Mouse (Mus musculus): ENCODE measurements around the gene Grik4. TPM values are rescaled to one million over a fixed set of nuclear protein-coding genes. Genes with fewer than 3 reads are reported as not detected.

Gene Grik4
- polyA plus RNA-seq, 1 experiment from 2014 or later = 0.78 TPM

GRCm38 (mm10) chr9:42881040-42881439, 63.3 kb downstream of the Grik4 start:
- ATAC-seq (ENCODE audit: low read depth) = no peak
- H3K9me3 ChIP-seq (ENCODE audit: control insufficient read depth, low read length) = no peaks in the 10 kb centered on the region
- H3K36me3 ChIP-seq (ENCODE audit: control insufficient read depth, insufficient read depth, low read length) = no peaks in the 10 kb centered on the region
- H3K4me1 ChIP-seq (ENCODE audit: control insufficient read depth, insufficient read depth, low read length) = no peaks in the 10 kb centered on the region
- H3K27me3 ChIP-seq (replicated peaks; ENCODE audit: control insufficient read depth, insufficient read depth, low read length) = no peaks in the 10 kb centered on the region
- 75% methylated on average over 8 of the region's 8 CpGs for whole genome bisulfite sequencing
- no peak overlapping the region for H3K4me2 ChIP-seq (ENCODE audit: low read depth, low read length)
- DNase-seq (ENCODE audit: low spot score) = no peak
- no peak overlapping the region for H3K27ac ChIP-seq (replicated peaks; ENCODE audit: low read depth, low read length)
- H3K9ac ChIP-seq (ENCODE audit: low read depth, low read length) = no peak overlapping the region
- H3K4me3 ChIP-seq (ENCODE audit: low read depth, low read length) = no peak overlapping the region

DNA sequence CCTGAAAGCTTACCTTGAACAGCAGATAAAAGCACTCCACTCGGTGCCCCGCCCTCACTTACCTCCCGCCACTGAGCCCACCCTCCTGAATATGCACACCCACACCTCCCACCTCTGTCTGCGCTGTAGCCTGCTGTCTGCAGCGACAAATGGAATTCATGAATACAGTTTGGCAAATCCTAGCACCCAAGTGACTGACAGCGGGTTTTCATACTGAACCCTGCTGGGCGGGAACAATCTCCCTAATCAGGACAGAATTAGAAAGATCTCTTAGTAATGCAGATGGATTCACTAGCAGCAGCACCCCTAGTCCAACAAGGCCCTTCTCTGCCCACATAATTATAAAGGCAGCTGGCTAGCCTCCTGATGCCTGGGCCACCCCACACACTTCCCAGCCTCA, 65.9 kb downstream of the Grik4 start:
- no peak overlapping the region for H3K27ac ChIP-seq (replicated peaks; ENCODE audit: low read depth, low read length)
- no peak overlapping the region for H3K9ac ChIP-seq (ENCODE audit: low read depth, low read length)
- no peaks in the 10 kb centered on the region for H3K27me3 ChIP-seq (replicated peaks; ENCODE audit: control insufficient read depth, insufficient read depth, low read length)
- no peaks in the 10 kb centered on the region for H3K36me3 ChIP-seq (ENCODE audit: control insufficient read depth, insufficient read depth, low read length)
- H3K4me1 ChIP-seq (ENCODE audit: control insufficient read depth, insufficient read depth, low read length) = no peaks in the 10 kb centered on the region
- H3K4me3 ChIP-seq (ENCODE audit: low read depth, low read length) = no peak overlapping the region
- 20% methylated on average over 7 of the region's 7 CpGs for WGBS
- H3K9me3 ChIP-seq (ENCODE audit: control insufficient read depth, low read length) = no peaks in the 10 kb centered on the region
- no peak overlapping the region for H3K4me2 ChIP-seq (ENCODE audit: low read depth, low read length)
- DNase-seq (ENCODE audit: low spot score) = no peak
- no peak for ATAC-seq (ENCODE audit: low read depth)

- 79% methylated on average over 6 of the region's 6 CpGs for WGBS
These were observed 71.4 kb downstream of the Grik4 start for GRCm38 (mm10) chr9:42872885-42873284.

GRCm38 (mm10) chr9:42871681-42872080, 72.6 kb downstream of the Grik4 start:
- DNase-seq (ENCODE audit: low spot score) (no peak), ATAC-seq (ENCODE audit: low read depth) (no peak)
- H3K27ac ChIP-seq (replicated peaks; ENCODE audit: low read depth, low read length) = no peak overlapping the region
- no peak overlapping the region for H3K4me3 ChIP-seq (ENCODE audit: low read depth, low read length)
- WGBS = 80% methylated on average over 4 of the region's 4 CpGs
- no peaks in the 10 kb centered on the region for H3K27me3 ChIP-seq (replicated peaks; ENCODE audit: control insufficient read depth, insufficient read depth, low read length)
- no peaks in the 10 kb centered on the region for H3K36me3 ChIP-seq (ENCODE audit: control insufficient read depth, insufficient read depth, low read length)
- no peaks in the 10 kb centered on the region for H3K9me3 ChIP-seq (ENCODE audit: control insufficient read depth, low read length)
- no peak overlapping the region for H3K9ac ChIP-seq (ENCODE audit: low read depth, low read length)
- no peaks in the 10 kb centered on the region for H3K4me1 ChIP-seq (ENCODE audit: control insufficient read depth, insufficient read depth, low read length)
- H3K4me2 ChIP-seq (ENCODE audit: low read depth, low read length) = no peak overlapping the region

More at GRCm38 (mm10) chr9:42872885-42873284, 71.4 kb downstream of the Grik4 start:
- no peak overlapping the region for H3K9ac ChIP-seq (ENCODE audit: low read depth, low read length)
- H3K36me3 ChIP-seq (ENCODE audit: control insufficient read depth, insufficient read depth, low read length) = no peaks in the 10 kb centered on the region
- H3K27me3 ChIP-seq (replicated peaks; ENCODE audit: control insufficient read depth, insufficient read depth, low read length) = no peaks in the 10 kb centered on the region
- DNase-seq (ENCODE audit: low spot score) (no peak), ATAC-seq (ENCODE audit: low read depth) (no peak; the same call in 1 of the 2 replicates)
- no peak overlapping the region for H3K4me2 ChIP-seq (ENCODE audit: low read depth, low read length)
- H3K4me3 ChIP-seq (ENCODE audit: low read depth, low read length) = no peak overlapping the region
- H3K9me3 ChIP-seq (ENCODE audit: control insufficient read depth, low read length) = no peaks in the 10 kb centered on the region
- H3K27ac ChIP-seq (replicated peaks; ENCODE audit: low read depth, low read length) = no peak overlapping the region
- no peaks in the 10 kb centered on the region for H3K4me1 ChIP-seq (ENCODE audit: control insufficient read depth, insufficient read depth, low read length)

DNA sequence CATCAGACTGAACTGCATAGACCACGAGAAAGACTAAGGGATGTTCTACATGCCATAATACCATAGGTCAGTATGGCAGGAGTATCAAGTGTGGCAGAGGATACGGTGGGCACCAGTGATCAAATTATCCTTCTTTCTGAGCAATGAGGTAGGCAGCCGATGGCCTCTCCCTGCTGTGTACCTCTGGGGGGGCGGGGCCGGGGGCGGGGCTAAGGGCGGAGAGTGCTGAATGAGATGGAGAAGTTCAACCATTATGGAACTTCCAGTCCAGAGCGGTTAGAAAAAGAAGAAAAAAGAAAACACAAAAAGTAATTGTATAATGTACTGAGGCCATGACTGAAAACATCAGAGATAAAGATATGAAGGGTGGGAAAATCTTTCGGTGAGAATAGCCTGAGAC, 74.0 kb downstream of the Grik4 start:
- 70% methylated on average over 9 of the region's 9 CpGs for WGBS
- no peaks in the 10 kb centered on the region for H3K4me1 ChIP-seq (ENCODE audit: control insufficient read depth, insufficient read depth, low read length)
- no peak for ATAC-seq (ENCODE audit: low read depth)
- no peaks in the 10 kb centered on the region for H3K36me3 ChIP-seq (ENCODE audit: control insufficient read depth, insufficient read depth, low read length)
- DNase-seq (ENCODE audit: low spot score) = no peak
- H3K4me2 ChIP-seq (ENCODE audit: low read depth, low read length) = no peak overlapping the region
- no peak overlapping the region for H3K4me3 ChIP-seq (ENCODE audit: low read depth, low read length)
- H3K9ac ChIP-seq (ENCODE audit: low read depth, low read length) = no peak overlapping the region
- no peaks in the 10 kb centered on the region for H3K27me3 ChIP-seq (replicated peaks; ENCODE audit: control insufficient read depth, insufficient read depth, low read length)
- no peaks in the 10 kb centered on the region for H3K9me3 ChIP-seq (ENCODE audit: control insufficient read depth, low read length)
- H3K27ac ChIP-seq (replicated peaks; ENCODE audit: low read depth, low read length) = no peak overlapping the region

- Histone ChIP-seq H3K9ac (ENCODE audit: low read depth, low read length) (no peak overlapping the region), H3K4me3 (ENCODE audit: low read depth, low read length) (no peak overlapping the region), H3K36me3 (ENCODE audit: control insufficient read depth, insufficient read depth, low read length) (no peaks in the 10 kb centered on the region), H3K9me3 (ENCODE audit: control insufficient read depth, low read length) (no peaks in the 10 kb centered on the region), H3K4me1 (ENCODE audit: control insufficient read depth, insufficient read depth, low read length) (no peaks in the 10 kb centered on the region), H3K27me3 (replicated peaks; ENCODE audit: control insufficient read depth, insufficient read depth, low read length) (no peaks in the 10 kb centered on the region), H3K27ac (replicated peaks; ENCODE audit: low read depth, low read length) (no peak overlapping the region), H3K4me2 (ENCODE audit: low read depth, low read length) (no peak overlapping the region)
- 44% methylated on average over 10 of the region's 10 CpGs for WGBS
- no peak for ATAC-seq (ENCODE audit: low read depth)
- DNase-seq (ENCODE audit: low spot score) = peak; percentile 21
These were observed 75.8 kb downstream of the Grik4 start for GRCm38 (mm10) chr9:42868508-42868907.

DNA sequence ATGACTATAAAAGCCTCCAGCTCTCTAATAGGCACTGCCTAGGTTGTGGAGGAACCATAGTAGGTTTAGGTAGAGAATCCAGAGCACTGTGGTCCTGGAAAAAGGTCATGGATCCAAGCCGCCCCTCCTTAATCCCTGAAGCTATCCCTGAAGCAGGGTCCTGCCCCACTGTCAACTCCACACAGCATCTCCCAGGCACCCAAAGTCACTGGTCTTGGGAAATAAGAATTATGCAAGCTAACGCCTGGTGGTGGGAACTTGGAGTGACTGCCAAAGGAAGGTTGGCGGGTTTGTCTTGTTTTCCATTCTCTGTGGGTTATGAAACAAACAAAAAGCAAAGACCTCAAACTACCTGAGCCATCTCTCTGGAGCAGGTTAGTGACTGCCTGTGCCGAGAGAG, 77.6 kb downstream of the Grik4 start:
- no peaks in the 10 kb centered on the region for H3K36me3 ChIP-seq (ENCODE audit: control insufficient read depth, insufficient read depth, low read length)
- no peak overlapping the region for H3K4me2 ChIP-seq (ENCODE audit: low read depth, low read length)
- H3K9ac ChIP-seq (ENCODE audit: low read depth, low read length) = no peak overlapping the region
- ATAC-seq (ENCODE audit: low read depth) (no peak), DNase-seq (ENCODE audit: low spot score) (no peak)
- no peak overlapping the region for H3K4me3 ChIP-seq (ENCODE audit: low read depth, low read length)
- 84% methylated on average over 4 of the region's 4 CpGs for WGBS
- no peaks in the 10 kb centered on the region for H3K4me1 ChIP-seq (ENCODE audit: control insufficient read depth, insufficient read depth, low read length)
- H3K9me3 ChIP-seq (ENCODE audit: control insufficient read depth, low read length) = no peaks in the 10 kb centered on the region
- H3K27me3 ChIP-seq (replicated peaks; ENCODE audit: control insufficient read depth, insufficient read depth, low read length) = no peaks in the 10 kb centered on the region
- H3K27ac ChIP-seq (replicated peaks; ENCODE audit: low read depth, low read length) = no peak overlapping the region

DNA sequence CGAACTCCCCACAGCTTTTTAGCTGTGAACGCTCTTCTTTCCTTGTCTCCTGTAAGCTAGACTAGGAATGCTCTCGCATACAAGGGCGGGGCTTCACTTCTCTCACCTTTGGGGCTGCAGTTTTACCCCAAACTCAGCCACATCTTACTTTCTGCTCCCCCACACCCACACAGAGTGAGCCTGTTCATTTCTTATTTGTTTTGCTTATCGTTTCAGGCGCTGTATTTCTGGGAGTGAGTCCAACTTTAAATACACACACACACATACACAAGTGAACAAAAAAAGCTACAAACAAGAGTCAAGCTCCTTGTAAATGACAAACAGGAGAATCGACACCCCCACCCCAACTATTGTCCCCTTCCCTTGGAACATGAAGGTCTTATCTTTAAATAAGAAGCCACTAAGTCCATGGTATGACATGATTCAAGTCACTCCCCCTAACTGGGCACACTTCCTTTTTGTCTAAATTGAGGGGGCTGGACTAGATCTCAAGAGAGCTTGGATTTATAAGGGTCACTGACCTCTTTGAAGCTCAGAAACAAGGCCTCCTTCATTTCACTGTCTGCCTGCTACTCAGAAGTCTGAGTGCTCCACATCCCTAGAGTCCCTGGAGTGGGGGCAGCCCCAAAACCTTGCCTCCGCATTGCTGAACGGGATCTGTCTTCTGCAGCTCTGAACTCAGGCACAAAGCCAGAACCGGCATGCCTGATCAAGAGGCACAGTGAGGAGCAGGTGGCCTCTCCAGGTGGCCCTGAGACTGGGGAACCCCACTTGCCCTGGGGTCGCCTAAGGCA, 79.1 kb downstream of the Grik4 start:
- Histone ChIP-seq H3K4me1 (ENCODE audit: control insufficient read depth, insufficient read depth, low read length) (peaks cover 6% of the 10 kb centered on the region; the same call in 1 of the 2 replicates), H3K4me3 (ENCODE audit: low read depth, low read length) (no peak overlapping the region), H3K4me2 (ENCODE audit: low read depth, low read length) (no peak overlapping the region), H3K9ac (ENCODE audit: low read depth, low read length) (no peak overlapping the region), H3K9me3 (ENCODE audit: control insufficient read depth, low read length) (no peaks in the 10 kb centered on the region), H3K36me3 (ENCODE audit: control insufficient read depth, insufficient read depth, low read length) (no peaks in the 10 kb centered on the region), H3K27ac (replicated peaks; ENCODE audit: low read depth, low read length) (peak overlapping the region; percentile 9; the same call in 1 of the 2 replicates), H3K27me3 (replicated peaks; ENCODE audit: control insufficient read depth, insufficient read depth, low read length) (no peaks in the 10 kb centered on the region)
- 33% methylated on average over 11 of the region's 11 CpGs for WGBS
- DNase-seq (ENCODE audit: low spot score) (peak; percentile 76), ATAC-seq (ENCODE audit: low read depth) (peak; percentile 48)

DNA sequence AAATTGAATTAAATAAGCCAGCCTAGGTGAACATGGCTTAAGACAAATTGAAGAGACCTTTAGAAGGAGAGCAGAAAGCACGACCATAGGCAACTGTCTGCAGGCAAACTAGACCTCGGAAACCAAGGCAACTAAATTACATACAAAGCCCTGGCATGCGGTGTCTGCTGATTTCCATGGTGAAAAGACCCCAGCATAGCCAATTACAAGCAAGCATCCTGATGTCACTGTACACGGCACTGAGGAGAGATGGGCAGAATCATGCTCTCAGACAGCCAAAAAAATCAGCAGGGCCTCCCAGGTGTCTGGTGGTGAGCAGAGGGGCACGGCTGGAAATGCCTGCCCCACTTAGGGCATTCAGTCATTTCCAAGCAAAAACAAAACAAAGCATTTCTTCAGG, 80.9 kb downstream of the Grik4 start:
- Histone ChIP-seq H3K4me2 (ENCODE audit: low read depth, low read length) (no peak overlapping the region), H3K4me3 (ENCODE audit: low read depth, low read length) (no peak overlapping the region), H3K9ac (ENCODE audit: low read depth, low read length) (no peak overlapping the region), H3K27me3 (replicated peaks; ENCODE audit: control insufficient read depth, insufficient read depth, low read length) (no peaks in the 10 kb centered on the region), H3K4me1 (ENCODE audit: control insufficient read depth, insufficient read depth, low read length) (peaks cover 6% of the 10 kb centered on the region; the same call in 1 of the 2 replicates), H3K36me3 (ENCODE audit: control insufficient read depth, insufficient read depth, low read length) (no peaks in the 10 kb centered on the region), H3K27ac (replicated peaks; ENCODE audit: low read depth, low read length) (no peak overlapping the region), H3K9me3 (ENCODE audit: control insufficient read depth, low read length) (no peaks in the 10 kb centered on the region)
- DNase-seq (ENCODE audit: low spot score) = no peak
- 66% methylated on average over 5 of the region's 5 CpGs for WGBS
- no peak for ATAC-seq (ENCODE audit: low read depth)
